Mouse (Mus musculus) hindbrain, embryonic 10.5 days (tissue): ENCODE measurements around the gene Fcgr3. TPM values are rescaled to one million over a fixed set of nuclear protein-coding genes. Genes with fewer than 3 reads are reported as not detected.
"Not testable (repeated sequence)": the region's sequence is repeated elsewhere in the genome, so short reads cannot be mapped to it uniquely, and the experiment has no call there.

Experiments
- DNase-seq: peaks from one replicate; pipeline ENCODE4 v3.0.0-alpha.2; 2017; ENCODE audit warnings: low spot score
- H3K27ac ChIP-seq: fragments of 300-500 bp; sonication (generic); 2 replicates; pipeline ENCODE4 v1.5.1; 2016; ENCODE audit warnings: mild to moderate bottlenecking, moderate library complexity
- H3K27me3 ChIP-seq: fragments of 300-500 bp; sonication (generic); 2 replicates; pipeline ENCODE4 v1.6.1; 2016; ENCODE audit warnings: mild to moderate bottlenecking; ENCODE audit not compliant: poor library complexity, insufficient read depth, severe bottlenecking
- H3K36me3 ChIP-seq: fragments of 300-500 bp; sonication (generic); 2 replicates; pipeline ENCODE4 v1.6.1; 2016; ENCODE audit warnings: mild to moderate bottlenecking, moderate library complexity
- H3K4me1 ChIP-seq: fragments of 300-500 bp; sonication (generic); replicated peaks from 2 replicates; pipeline ENCODE4 v1.6.1; 2016; ENCODE audit warnings: mild to moderate bottlenecking
- H3K4me3 ChIP-seq: fragments of 300-500 bp; sonication (generic); 2 replicates; pipeline ENCODE4 v1.5.1; 2016; ENCODE audit warnings: mild to moderate bottlenecking, moderate library complexity
- H3K9me3 ChIP-seq: fragments of 300-500 bp; sonication (generic); 2 replicates; pipeline ENCODE4 v1.6.1; 2016; ENCODE audit warnings: mild to moderate bottlenecking, moderate library complexity
- WGBS: fragments of 180-500 bp; shearing (Covaris S2); methylation state at CpG from one replicate; pipeline ENCODE4 v1.1.7; 2016; 5-methylcytosine and 5-hydroxymethylcytosine counted together
- polyA plus RNA-seq: library from polyadenylated mRNA; unstranded; fragments of >200 nt; fragmentation: Nextera tagmentation; extraction: Ambion mirVana; gene quantifications from 2 replicates; pipeline ENCODE4 v1.2.1, GENCODE M21; 2016

The Fcgr3 gene
- polyA plus RNA-seq, 1 experiment from 2014 or later = 7.6 TPM

DNA sequence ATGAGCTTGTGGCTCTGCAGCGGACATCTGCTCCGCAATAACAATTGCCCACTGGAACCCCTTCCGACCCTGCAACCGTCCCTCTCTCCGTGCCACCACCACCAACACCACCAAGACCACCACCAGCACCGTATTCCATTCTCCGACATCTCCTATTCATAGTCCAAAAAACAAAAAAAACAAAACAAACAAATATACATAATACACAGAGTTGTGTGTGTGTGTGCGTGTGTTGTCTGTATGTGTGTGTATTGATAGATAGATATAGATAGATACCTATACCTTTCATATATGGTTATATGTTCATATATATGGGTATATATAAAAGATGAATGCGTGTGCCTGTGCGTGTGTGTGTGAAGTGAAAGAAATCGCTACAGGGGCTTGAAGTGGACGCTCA is 13.7 kb upstream of the Fcgr3 start:
- peaks cover 47% of the 10 kb centered on the region for H3K27me3 ChIP-seq
- H3K9me3 ChIP-seq, H3K4me1 ChIP-seq, H3K36me3 ChIP-seq, H3K27ac ChIP-seq: not testable (repeated sequence)
- peak; percentile 11 for DNase-seq
- WGBS = 25% methylated on average over 12 of the region's 12 CpGs
- H3K4me3 ChIP-seq = peak overlapping the region; percentile 9; the same call in 1 of the 2 replicates

DNA sequence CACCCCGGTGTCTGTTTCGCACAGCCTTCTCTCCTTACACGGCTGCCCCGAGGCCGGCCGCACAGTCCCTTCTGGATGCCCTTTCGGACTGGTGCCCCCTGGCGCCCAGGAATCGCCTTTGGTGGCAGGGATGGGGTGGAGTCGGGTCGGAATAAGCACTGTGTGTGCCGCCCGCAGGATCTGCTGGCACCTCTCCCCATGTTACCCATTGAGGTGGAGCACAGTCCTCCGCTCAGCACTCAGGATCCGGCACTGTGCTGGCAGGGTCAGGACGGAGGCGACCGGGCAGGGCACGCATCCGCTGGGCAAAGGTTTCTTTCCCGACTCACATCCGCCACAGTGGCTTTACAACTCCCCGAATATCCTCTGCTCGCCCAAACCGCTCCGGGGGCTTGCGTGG is 13.2 kb upstream of the Fcgr3 start:
- not testable (repeated sequence) for H3K36me3 ChIP-seq, H3K27ac ChIP-seq, H3K9me3 ChIP-seq, DNase-seq, H3K4me1 ChIP-seq
- peaks cover 47% of the 10 kb centered on the region for H3K27me3 ChIP-seq
- WGBS = 5% methylated on average over 21 of the region's 27 CpGs
- H3K4me3 ChIP-seq = peak overlapping the region; percentile 37

DNA sequence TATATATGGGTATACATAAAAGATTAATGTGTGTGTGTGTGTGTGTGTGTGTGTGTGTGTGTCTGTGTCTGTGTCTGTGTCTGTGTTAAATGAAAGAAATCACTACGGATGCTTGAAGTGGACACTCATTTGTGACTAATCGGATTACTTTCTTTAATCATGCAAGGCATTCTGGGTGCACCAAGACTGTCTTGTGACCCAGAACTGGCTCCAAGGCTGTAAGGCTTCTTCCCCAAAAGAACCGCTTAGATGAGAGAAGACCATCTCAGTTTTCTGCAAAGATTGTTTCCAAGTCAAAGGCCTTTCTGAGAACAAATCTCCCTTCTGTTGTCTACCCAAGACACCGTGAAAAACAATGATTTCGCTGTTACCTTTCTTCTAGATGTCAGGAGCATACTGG is 12.5 kb upstream of the Fcgr3 start:
- not testable (repeated sequence) for H3K4me1 ChIP-seq, DNase-seq, H3K36me3 ChIP-seq, H3K27ac ChIP-seq, H3K4me3 ChIP-seq, H3K9me3 ChIP-seq
- H3K27me3 ChIP-seq = peaks cover 44% of the 10 kb centered on the region
- 40% methylated on average over 5 of the region's 5 CpGs for WGBS

DNA sequence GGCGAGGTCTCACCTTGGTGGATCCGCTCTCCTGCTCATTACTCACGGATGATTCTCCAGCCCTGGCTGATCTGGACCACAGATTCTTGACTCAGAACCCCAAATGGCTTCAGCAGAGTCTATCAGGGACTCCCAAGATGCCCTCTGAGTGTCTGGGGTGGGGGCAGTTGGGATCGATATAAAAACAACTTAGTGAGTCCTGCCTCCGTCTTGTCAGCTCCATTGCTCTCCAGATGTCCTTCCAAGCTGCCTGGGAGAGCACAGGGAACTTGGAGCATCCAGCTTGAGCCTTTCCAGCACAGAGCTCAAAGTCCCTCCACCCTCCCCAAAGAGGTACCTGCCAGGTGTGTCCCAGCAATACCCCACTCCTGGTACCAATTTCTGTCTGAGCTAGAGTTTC is 11.4 kb upstream of the Fcgr3 start:
- not testable (repeated sequence) for DNase-seq, H3K4me1 ChIP-seq, H3K9me3 ChIP-seq, H3K27ac ChIP-seq, H3K4me3 ChIP-seq, H3K36me3 ChIP-seq
- peaks cover 39% of the 10 kb centered on the region for H3K27me3 ChIP-seq
- WGBS = 68% methylated on average over 5 of the region's 5 CpGs

DNA sequence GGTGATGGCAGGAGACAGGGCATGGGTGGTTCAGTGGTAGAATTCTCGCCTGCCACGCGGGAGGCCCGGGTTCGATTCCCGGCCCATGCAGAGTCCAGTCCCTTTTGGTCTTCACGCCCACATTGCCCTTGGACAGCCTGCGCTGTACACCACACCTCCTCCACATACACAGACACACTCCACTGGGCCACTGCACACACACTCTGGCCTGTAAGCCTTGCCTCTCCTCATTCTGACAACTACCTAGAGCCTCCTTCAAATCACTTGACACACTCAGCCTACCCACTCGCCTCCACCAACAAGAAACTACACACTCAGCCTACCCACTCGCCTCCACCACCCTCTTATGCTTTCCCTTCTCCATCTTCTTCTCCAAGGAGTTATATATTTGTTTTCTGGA is 9.5 kb upstream of the Fcgr3 start:
- not testable (repeated sequence) for H3K4me3 ChIP-seq, H3K36me3 ChIP-seq, H3K27ac ChIP-seq, H3K4me1 ChIP-seq, H3K9me3 ChIP-seq
- DNase-seq = peak; percentile 60
- WGBS = 18% methylated on average over 8 of the region's 10 CpGs
- H3K27me3 ChIP-seq = peaks cover 53% of the 10 kb centered on the region

DNA sequence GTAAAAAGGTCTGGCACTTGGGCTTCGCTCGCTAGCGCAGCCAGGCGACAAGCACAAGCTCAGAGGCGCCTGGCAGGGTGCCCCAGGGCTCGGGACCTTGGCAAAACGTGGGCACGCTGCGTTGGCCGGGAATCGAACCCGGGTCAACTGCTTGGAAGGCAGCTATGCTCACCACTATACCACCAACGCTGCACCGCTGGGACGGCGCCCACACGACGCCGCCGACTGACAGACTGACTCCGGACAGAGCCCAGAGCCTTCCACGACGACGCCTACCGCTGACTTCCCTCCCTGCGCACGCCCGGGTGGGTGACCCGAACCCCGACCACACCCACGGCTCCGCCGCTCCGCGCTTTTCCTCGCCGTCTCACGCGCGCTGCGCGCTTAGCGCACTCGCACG is 7.5 kb upstream of the Fcgr3 start:
- not testable (repeated sequence) for H3K27ac ChIP-seq, H3K36me3 ChIP-seq, DNase-seq, H3K9me3 ChIP-seq, H3K4me3 ChIP-seq, H3K4me1 ChIP-seq
- peaks cover 43% of the 10 kb centered on the region for H3K27me3 ChIP-seq
- no CpG with 5 or more reads among the region's 45 CpGs for WGBS

DNA sequence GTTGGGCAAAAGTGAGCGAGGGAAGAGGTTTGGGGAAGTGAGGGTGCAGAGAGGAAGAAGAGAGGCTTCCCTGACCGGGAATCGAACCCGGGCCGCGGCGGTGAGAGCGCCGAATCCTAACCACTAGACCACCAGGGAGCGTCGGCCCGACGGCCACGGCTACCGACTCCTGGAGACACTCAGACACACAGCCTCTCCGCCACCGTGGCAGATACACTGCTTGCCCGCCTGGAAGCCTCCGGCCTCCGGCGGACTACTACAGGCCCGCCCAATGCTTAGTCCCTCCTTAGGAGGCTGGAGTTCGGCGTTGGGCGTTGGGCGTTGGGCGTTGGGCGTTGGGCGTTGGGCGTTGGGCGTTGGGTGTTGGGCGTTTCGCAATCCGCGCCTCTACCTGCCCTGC is 7.0 kb upstream of the Fcgr3 start:
- H3K36me3 ChIP-seq, H3K27ac ChIP-seq: not testable (repeated sequence)
- WGBS = 0% methylated on average over 1 of the region's 35 CpGs

DNA sequence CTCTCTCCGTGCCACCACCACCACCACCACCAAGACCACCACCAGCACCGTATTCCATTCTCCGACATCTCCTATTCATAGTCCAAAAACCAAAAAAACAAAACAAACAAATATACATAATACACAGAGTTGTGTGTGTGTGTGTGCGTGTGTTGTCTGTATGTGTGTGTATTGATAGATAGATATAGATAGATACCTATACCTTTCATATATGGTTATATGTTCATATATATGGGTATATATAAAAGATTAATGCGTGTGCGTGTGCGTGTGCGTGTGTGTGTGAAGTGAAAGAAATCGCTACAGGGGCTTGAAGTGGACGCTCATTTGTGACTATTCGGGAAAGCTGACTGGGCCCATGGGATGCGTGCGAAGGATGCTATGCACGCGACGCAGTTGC is 6.1 kb upstream of the Fcgr3 start:
- peaks cover 44% of the 10 kb centered on the region for H3K27me3 ChIP-seq
- DNase-seq, H3K36me3 ChIP-seq, H3K4me1 ChIP-seq, H3K9me3 ChIP-seq, H3K27ac ChIP-seq: not testable (repeated sequence)
- WGBS = 22% methylated on average over 16 of the region's 16 CpGs
- 0 out of 2 replicates have a peak overlapping the region, but pooled peaks have one; percentile 12 for H3K4me3 ChIP-seq

More for the DNA sequence above, 7.0 kb upstream of the Fcgr3 start:
- H3K9me3 ChIP-seq, H3K4me3 ChIP-seq, H3K4me1 ChIP-seq, DNase-seq: not testable (repeated sequence)
- H3K27me3 ChIP-seq = peaks cover 40% of the 10 kb centered on the region

DNA sequence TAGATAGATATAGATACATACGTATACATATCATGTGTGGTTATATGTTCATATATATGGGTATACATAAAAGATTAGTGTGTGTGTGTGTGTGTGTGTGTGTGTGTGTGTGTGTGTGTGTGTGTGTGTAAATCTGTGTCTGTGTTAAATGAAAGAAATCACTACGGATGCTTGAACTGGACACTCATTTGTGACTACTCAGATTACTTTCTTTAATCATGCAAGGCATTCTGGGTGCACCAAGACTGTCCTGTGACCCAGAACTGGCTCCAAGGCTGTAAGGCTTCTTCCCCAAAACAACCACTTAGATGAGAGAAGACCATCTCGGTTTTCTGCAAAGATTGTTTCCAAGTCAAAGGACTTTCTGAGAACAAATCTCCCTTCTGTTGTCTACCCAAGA is 4.8 kb upstream of the Fcgr3 start:
- not testable (repeated sequence) for H3K9me3 ChIP-seq, H3K36me3 ChIP-seq, H3K4me1 ChIP-seq, H3K27ac ChIP-seq, H3K4me3 ChIP-seq
- 68% methylated on average over 3 of the region's 3 CpGs for WGBS
- DNase-seq = peak; percentile 43
- peaks cover 51% of the 10 kb centered on the region for H3K27me3 ChIP-seq

DNA sequence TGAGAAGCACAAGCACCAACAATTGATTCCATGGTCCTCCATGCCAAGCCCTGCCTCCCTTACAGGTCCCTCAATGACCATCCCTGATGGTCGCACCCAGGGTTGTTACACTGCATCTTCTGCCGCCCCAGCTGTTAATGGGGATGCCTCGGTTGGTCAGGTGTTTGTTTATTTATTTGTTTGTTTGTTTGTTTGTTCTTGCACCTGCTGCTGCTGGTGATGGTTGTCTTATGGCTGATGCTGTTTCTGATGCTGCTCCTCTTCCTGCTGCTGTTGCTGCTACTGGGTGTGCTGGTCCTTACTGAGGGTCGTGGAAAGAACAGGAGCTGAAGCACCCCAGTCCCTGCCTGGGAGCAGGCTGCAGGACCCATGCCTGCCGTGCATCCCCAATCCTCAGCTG is 3.2 kb upstream of the Fcgr3 start:
- H3K4me3 ChIP-seq, H3K9me3 ChIP-seq, H3K27ac ChIP-seq, H3K36me3 ChIP-seq, DNase-seq: not testable (repeated sequence)
- WGBS = 47% methylated on average over 5 of the region's 5 CpGs
- H3K27me3 ChIP-seq = peaks cover 55% of the 10 kb centered on the region
- peaks cover 12% of the 10 kb centered on the region for H3K4me1 ChIP-seq

DNA sequence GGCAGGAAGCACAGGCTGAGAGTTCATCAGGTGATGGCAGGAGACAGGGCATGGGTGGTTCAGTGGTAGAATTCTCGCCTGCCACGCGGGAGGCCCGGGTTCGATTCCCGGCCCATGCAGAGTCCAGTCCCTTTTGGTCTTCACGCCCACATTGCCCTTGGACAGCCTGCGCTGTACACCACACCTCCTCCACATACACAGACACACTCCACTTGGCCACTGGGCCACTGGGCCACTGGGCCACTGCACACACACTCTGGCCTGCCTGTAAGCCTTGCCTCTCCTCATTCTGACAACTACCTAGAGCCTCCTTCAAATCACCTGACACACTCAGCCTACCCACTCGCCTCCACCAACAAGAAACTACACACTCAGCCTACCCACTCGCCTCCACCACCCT is 1.8 kb upstream of the Fcgr3 start:
- H3K4me3 ChIP-seq, H3K9me3 ChIP-seq, DNase-seq, H3K27ac ChIP-seq, H3K36me3 ChIP-seq: not testable (repeated sequence)
- H3K4me1 ChIP-seq = peaks cover 12% of the 10 kb centered on the region
- H3K27me3 ChIP-seq = peaks cover 58% of the 10 kb centered on the region
- WGBS = 32% methylated on average over 4 of the region's 10 CpGs

DNA sequence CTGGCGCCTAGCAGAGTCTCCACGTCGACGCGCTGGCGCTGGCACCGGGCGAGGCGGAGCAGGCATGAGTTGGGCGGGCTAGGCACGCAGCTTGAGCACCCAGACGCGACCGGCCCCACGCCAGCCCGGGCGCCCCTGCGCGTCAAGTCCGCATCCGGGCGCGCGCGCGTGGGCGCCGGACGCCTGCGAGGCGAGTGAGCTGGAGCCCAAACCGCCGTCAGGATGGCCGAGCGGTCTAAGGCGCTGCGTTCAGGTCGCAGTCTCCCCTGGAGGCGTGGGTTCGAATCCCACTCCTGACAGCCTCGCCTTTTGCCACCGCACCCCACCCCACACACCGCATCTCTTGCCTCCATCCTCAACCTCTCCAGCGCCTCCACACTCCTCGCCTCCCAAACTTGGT is 1.0 kb upstream of the Fcgr3 start:
- DNase-seq, H3K36me3 ChIP-seq, H3K9me3 ChIP-seq, H3K27ac ChIP-seq: not testable (repeated sequence)
- 5% methylated on average over 31 of the region's 45 CpGs for WGBS
- Histone ChIP-seq H3K4me1 (peaks cover 12% of the 10 kb centered on the region), H3K27me3 (peaks cover 51% of the 10 kb centered on the region), H3K4me3 (peak overlapping the region; percentile 46)

DNA sequence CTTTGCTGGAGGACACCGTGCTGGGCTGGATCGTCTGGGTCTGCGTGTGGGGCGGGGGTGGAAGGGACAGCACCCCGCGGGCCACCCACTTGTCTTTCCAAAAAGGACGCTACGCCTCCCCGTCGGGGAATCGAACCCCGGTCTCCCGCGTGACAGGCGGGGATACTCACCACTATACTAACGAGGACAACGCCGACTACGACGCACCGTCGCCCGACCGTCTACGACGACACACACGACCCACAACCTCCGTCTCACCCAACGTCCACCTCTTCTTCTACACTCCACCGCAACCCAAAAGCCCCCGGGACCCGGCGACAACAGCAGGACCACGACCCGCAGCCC is 480 bp upstream of the Fcgr3 start:
- H3K27ac ChIP-seq, H3K36me3 ChIP-seq, H3K9me3 ChIP-seq, DNase-seq: not testable (repeated sequence)
- peaks cover 12% of the 10 kb centered on the region for H3K4me1 ChIP-seq
- H3K4me3 ChIP-seq = peak overlapping the region; percentile 40
- peaks cover 49% of the 10 kb centered on the region for H3K27me3 ChIP-seq
- under 1% methylated on average over 26 of the region's 35 CpGs for WGBS
